Mouse (Mus musculus): ENCODE results near the gene Pde4d.

Gene Pde4d

DNA sequence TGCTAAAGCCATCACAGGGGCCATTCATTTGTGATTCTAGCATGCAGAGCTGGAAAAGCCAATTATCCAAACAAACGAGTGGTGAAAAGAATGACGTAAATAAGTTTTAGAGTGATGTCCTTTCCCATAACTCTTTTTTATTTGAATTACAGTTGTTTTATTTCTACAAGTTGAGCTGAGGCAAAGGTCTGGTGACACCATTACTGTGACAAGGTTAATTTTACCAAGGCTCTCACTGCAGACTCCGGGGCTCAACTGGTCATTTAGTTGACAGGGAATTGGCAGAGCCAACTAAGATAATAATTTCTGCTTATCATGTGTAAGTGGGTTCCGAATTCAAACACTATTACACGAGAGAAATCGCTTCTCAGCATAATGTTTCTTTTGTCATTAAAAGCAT lies 731.6 kb downstream of the Pde4d start:
- DNase-seq (ENCODE audit: low spot score): no peak

DNA sequence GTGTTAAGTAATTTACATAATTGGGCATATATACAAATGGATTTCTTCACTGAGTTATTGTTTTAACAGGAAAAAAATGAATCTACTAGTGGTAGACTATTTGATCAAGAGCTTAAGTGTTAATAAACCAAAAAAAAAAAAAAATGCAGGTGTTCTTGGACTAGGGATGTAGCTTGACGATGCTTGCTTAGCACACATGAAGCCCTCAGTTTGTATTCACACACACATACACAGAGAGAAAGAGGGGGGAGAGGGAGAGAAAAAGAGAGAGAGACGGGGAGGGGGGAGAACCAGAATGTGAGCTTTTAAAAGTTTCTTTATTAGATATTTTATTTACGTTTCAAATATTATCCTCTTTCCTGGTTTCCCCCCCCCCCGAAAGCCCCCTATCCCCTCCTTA lies 740.9 kb downstream of the Pde4d start:
- DNase-seq (ENCODE audit: low spot score): no peak

DNA sequence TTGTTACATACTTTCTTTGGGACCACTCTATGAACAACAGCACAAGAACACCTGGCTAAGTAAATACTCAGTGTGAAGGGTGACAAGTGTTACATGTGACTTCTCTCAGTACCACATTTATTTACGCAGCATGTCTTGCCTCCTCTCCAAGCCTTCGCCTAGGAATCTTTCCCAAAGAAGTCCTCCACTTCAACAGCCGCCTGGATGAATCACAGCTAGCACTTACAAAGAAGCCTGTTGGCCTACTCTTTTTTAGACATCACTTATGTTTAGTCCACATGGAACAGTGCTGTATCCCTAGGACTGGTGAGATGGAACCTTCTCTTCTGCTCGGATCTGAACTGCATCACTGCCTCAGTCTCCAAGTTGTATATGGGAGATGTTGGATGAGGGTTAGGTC lies 741.4 kb downstream of the Pde4d start:
- no peak for DNase-seq (ENCODE audit: low spot score)

DNA sequence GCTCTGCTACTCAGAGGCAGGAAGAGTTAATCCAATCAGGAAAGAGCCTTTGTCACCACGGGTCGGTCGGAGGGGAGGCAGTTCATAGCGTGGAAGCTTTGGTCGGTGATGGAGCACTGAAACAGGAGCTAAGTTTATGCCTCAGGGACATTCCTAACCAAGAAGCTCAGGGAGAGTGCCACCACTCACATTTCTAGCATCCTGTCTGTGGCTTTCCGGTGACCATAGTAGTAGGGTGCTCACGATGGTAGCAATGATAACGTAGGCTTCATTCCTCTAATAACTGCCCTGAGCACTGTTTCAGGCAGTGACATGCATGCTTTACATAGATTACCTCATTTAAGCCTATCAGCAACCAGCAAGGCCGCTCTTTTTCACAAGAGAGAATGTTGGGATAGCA lies 755.8 kb downstream of the Pde4d start:
- no peak for DNase-seq (ENCODE audit: low spot score)

DNA sequence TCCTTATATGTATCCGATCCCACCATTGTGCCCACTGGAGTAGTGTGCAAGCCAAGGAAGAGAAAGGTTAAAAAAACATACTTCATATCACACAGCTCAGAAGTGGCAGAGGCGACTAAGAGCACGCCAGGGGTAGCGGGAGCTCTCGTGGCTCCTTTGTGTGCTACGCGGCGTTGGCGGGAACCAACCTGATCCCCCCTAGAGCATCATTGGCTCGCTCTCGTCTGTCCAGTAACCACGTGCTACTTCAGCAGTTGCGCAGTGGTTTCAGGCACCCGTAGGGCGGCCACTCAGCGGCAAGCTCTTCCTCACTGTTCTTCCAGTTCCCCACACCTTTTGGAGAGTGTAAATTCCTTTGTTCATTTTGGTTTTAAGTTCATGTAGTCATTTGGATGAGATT lies 758.9 kb downstream of the Pde4d start:
- DNase-seq (ENCODE audit: low spot score): no peak

DNA sequence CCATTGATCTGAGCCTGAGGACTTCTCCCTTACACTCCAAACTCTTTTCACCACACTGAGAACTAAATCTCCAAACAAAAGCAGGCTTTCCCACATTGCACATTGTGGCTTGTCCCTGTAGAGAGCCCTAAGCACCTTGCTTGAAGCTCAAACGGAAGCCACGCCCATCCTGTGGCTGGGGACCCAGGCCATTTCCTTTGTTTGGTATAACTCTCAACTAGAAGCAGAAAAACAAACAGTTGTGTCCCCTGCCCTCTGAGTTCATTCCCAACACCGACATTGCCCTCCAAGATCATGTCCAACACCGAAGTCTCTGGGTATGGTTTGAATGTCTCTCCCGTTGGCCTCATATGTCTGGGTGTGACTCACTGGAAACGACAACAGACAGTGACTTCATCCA lies 759.7 kb downstream of the Pde4d start:
- DNase-seq (ENCODE audit: low spot score): no peak

DNA sequence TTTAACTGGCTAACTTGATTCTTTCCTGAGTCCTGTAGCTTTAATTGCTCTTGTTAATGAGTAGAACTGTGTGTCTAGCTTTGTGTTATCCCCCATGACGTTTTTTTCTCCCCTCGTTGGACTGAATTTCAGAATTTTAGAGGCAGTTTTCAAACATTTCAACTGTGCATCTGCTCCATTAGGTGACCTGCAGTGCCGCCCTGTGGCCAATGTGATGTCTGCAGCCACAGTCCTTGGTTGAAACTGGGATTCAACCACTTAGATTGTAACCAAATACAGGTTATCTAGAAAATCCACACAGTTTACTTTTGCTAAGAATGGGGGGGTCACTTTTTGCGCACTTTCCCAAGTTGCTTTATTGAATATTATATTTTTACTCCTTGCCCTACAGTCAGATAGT lies 760.7 kb downstream of the Pde4d start:
- DNase-seq (ENCODE audit: low spot score): peak; percentile 81

DNA sequence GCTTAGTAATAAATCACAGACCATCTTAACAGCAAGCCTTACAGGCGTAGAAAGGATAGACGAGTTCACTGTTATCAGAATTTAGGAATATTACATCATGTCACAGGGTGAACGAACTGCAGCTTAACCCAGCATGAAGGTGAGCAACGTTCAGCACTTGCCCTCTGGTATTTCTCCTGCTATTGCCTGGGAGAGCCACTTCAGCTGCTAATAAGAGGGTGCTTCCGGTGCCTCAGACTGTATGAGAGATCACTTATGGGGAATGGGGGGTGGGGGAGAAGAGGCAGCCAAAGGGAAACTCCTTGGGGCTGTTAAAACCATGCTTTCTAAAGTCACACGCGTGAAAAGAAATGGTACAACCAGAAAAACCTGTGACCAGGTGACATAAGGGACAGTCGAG lies 761.7 kb downstream of the Pde4d start:
- DNase-seq (ENCODE audit: low spot score): no peak

DNA sequence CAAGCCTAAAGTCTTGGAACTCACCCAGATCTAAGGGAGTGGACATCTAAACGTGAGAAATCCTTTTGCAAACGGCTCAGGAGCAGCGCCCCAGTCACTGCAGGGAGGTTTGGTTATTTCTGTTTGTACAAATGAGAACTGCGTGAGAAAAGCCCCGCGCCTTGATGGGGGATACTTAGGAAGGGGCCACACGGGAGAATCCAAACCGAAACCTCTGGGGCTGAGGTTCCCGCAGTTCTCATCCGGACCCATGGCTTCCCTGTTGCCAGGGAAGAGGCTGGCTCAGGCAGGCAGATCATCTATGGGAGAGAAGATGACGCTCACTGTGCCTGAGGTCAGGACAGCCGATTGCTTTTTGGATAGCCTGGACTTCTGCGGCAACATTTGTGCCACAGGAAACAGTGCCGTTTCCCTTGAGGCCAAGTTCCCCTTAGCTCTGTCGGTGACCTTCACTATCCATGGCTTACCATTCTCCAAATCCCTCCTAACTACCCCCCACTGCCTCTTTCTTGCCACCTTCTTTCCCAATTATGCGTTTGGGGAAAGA lies 762.3 kb downstream of the Pde4d start:
- DNase-seq (ENCODE audit: low spot score): no peak

DNA sequence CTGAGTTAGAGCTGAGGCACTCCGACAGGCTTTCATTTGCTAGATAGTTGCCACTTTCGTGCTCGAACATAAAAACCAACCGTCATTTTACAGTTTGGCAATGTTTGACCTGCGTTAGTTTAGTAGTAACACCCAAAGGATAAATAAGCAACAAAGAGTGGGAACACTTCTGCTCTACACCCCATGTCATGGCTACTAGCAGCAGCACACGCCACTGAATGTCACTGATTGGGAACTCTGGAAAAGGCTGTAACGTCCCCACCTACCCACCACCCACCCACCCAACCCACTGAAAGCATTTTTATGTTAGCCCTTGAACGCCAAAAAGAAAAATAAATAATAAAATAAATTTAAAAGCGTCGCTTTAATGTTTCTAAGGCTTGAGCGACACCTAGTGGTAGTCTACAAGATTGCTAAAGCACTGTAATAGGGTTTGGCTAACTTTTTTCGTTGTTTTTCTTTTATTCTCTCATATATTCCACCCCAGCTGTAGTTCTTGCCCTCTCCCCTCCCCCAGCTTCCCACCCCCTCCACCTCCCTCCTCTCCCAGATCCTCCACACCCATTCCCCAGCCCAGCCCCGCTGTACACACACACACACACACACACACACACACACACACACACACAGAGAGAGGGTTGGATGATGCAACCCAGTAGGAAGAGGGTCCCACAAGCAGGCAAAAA lies 763.2 kb downstream of the Pde4d start:
- DNase-seq (ENCODE audit: low spot score): no peak

DNA sequence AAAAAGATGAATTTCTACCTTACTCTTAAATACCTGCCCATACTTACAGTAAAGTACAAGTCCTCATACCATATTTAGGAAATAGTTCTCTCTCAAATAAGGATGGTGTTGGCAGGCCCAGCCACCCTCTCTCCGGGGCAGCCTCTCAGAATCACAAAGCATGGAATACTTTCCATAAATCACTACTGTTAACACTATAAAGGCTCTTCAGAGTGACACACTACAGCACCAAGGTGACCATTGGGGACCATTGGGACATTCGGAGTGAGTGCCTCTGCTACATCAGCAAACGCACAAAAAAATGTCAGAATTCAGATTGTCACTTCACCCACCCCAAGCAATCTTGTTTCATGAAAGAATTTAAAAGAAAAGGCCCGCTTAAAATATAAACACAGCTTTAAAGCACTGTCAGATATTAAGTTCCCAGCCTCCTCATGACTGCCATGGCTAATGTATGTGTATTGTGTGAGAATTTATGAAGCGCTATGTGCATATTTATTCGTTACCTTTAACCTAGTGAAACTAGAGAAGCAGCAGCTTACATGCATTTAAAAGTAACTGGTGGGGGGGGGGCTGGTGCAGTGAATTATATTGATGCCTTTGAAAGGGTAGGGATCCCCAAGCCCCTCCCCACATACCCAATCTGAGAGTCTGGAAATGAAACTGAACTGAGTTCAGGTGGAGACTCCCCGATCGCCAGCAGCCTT lies 769.4 kb downstream of the Pde4d start:
- DNase-seq (ENCODE audit: low spot score): no peak

DNA sequence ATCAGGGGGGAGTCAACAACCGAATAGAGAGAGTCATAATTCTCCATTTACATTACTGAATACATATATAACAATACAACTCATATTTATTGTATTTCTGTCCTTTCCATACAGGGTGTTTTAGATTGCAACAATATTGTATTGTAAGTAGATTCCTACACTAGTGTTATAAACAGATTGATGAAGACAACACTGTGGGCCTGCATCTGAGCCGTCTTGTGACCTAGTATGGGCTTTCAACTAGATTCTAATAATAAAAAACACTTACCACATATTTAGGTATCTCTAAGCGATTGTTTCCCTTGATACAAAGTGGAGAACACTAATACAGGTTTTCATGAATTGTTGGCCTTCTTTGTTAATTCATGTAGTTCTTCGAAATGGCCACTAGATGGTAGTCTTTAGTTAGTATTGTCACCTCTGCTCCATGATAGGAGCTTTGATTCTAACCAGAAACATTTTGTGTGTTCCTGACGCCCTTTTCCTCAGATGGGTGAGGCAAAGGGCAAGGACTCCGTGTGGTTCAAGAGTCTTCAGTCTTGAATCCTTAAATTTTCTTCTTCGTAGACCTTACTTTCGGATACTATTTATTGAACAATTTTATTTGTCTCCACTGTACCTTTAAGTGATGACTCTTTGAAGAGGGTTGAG lies 779.3 kb downstream of the Pde4d start:
- no peak for DNase-seq (ENCODE audit: low spot score)

DNA sequence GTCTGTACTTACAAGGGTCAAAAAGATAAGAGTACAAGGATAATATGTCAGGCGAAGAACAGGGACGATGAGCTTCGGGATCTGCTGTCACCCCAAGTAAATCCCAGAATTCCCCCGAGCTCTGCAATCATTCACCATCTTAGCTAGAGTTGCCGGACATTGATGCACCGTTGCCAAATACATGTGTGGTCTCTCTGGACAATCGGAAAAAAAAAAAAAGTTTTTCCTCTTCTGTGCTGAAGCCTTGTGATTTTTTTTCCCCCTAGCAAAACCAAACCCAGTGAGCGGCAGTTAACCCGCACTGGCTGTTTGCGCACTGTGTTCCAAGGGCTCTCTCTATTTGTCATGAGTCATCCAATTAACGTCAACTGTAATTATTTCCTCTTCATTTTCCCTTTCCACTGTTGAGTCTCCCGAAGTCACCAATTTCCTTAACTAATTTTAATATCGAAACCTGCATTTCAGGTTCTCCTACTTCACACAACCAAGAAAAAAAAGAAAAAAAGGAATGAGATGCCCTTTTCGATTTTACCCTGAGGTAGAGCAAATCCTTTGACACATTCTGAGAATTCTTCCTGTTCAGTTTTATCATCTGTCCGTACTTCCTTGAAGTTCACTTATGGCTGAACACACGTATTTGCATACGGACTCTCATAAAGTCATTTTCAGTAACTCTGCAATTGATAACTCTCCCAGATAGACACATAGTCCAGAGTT lies 780.0 kb downstream of the Pde4d start:
- no peak for DNase-seq (ENCODE audit: low spot score)

DNA sequence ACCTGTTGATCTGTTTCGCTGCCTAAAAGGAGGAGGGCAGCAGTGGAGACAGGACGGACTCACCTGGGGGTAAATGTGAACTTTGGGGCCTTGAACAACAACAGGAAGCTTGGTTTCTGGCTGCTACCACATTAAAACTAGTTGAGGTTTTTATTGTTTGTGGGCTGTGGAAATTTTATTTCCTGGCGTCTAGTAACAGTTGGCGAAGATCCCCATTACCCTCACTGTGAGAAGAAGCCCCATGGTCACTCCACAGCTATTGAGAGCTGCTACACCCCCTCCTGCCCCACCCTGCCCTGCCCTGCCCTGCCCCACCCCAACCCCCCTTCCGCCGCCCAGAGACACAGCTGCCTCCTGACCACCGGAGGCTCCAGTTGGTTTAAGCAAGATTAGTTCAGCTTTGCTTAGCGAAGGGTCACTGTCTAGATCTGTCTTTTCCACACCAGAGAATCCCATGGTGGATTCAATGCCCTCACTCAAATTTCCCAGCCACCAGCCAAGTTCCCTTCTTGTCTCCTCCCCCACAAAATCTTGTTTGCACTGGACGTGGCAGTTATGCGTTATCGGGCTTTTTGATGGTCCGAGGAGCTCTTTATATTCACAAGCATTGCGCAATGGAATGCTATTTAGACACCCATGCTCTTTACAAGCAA lies 780.7 kb downstream of the Pde4d start:
- DNase-seq (ENCODE audit: low spot score): no peak

DNA sequence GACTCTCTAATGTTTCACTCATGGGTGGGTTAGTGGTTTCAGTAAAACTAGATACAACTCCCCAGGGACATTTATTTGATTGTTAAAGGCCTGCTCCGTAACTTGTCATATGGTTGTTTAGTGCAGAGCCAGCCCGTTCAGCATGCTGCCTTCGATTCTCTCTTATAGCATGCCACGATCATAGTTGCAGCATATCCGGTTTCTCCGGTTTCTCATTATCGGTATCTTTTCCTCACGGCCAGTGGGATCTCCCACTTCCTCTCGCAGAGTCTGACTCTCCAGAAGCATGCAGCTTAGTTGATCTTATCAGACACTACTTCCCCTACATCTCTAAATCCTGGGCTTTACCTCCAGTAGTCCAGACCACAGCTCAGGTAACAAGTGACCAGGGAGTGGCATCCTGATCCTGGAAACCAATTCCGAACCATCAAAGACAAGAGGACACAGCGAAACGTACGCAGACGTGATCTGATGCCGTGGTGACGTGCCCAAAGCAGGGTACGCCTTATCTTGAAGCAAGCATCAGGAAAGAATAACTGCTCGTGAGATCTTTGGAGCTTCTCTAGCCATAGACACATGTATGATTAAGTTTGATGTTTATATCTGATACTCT lies 782.2 kb downstream of the Pde4d start:
- DNase-seq (ENCODE audit: low spot score): no peak

DNA sequence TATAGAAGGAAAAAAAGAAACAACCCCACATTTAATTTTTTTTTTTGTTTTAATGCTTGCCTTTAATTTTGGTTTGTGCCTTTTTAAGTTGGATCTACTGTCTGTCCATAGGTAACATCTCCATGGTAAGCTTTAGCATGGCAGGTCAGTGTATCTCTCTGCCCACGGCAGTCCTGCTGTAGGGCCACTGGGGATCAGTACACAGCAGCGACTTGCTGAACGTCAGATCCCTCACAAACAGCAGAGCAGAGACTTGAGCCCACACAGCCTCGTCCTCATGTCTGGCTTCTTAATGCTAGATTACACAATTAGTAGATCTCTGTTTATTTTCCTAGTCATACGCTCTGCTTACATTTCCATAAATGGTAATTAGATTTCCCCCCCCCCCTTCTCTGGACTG lies 782.8 kb downstream of the Pde4d start:
- DNase-seq (ENCODE audit: low spot score): no peak

DNA sequence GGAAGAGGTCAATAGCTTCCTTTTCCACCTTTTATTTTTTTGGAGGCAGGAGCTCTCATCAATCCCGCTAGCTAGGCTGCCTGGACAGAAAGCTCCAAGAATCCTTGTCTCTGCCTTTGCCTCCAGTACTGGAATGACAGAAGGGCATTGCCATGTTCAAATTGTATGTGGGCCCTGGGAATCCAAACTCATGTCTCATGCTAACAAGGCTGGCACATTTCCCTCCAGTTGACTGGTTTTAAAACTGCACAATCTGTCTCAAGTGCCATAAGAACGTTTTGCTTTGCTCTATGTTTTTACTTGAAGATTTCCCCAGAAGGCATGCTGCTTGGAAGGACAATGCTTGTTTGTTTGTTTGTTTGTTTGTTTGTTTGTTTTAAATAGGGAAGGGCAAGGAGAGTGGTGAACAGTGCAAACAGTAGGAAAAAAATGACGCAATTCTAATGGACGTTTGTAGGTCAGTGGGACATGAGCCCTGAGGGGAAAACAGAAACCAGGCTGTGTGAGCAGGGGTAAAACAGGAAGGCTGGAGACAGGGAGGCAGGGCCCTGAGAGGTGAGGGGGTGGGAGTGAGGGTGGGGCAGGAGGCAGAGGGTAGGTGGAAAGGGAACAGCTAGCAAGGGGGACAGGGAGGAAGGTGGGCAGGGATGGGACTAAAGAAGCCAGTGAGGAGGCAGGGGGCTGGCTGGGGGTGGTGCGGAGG lies 784.3 kb downstream of the Pde4d start:
- DNase-seq (ENCODE audit: low spot score): no peak

DNA sequence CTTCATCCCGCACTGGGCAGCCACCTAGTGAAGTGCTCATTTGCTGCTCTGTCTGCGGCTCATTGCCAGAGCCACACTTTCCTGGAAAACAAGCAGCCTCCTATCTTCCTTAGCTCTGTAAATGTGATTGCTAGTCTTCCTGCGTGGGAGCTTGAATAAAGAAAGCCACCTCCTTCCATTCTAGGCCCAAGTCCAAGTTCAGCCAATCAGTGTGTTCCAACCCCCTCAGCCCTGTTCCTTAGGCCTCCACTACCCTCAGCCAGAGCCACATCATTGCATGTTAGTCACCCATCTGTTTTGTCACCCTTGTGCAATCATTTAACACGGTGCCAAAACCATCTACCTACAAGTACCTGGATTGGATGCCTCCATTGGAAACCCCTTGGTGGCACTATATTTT lies 786.3 kb downstream of the Pde4d start:
- DNase-seq (ENCODE audit: low spot score): no peak

DNA sequence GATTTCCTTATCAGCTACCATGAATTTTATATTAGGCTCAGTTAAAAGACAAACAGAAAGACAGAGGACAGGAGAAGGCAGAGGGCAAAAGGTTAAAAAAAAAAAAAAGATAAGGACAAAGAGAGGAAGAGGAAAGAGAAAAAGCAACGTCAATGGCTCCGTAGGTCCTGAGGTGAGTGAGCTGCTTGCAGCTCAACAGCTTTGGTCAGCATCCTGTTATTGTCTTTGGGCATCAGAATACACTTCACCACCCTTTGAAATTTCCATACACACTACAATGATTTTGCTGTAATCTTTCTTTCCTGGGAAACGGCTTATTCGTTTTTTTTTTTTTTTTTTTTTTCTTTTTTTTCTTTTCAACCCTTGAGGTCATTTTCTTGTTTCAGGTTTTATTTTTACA lies 788.9 kb downstream of the Pde4d start:
- DNase-seq (ENCODE audit: low spot score): no peak

DNA sequence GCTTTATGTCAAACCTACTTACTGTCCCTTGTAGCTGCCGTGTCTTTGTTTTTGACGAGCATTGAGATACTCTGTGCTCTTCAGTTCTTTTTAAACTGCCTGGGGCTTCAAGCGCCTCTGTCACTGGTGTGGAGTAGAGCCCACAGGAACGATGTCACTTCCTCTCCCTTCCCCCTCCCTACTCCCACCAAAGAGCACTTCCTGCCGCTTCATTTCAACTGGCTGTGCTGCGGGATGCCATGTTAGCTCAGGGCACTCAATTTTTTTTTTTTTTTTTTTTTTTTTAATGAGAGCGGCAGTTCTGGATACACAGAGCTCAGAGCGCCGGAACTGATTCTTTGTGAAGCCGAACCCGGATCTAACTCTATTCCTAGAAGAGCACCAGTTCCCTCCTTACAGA lies 789.5 kb downstream of the Pde4d start:
- DNase-seq (ENCODE audit: low spot score): no peak

DNA sequence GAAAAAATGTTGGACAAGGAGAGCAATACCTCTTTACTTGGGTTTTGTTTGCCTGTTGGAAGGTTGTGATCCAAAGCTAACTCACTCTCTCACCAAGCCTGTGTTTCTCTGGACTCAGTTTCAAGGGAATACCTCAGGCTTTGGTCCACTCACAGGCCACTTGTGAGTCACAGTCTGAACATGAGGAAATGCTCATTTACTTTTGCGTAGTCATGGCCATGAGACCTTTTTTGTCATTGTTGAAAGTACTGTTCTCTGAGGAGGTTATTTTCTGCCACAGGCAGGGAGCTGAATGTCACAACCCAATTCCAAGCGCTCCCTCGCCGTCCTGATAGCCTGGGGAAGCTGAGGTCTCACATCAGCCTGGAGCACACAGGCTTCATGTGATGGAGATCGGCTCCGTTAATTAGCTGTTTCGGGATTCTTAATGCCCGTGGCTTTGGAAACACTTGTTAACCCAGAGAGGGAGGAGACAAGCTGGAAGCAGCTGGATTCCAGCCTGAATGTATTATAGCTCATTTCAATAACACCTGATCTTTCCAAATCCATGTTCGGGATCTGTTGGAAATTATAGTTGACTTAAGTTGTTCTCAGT lies 792.8 kb downstream of the Pde4d start:
- DNase-seq (ENCODE audit: low spot score): no peak
